Mouse (Mus musculus) heart, embryonic 10.5 days (tissue): ENCODE measurements at regions not wholly inside any gene's neighbourhood (a gene's known extent, or its start where the extent isn't known, plus 50 kb on each side); places are given as distances from the start of the nearest gene placed in this dataset.
A peak's percentile ranks its signal among the peaks of the same experiment; 100 is the strongest.

Source experiments
- DNase-seq: peaks from one replicate; pipeline ENCODE4 v3.0.0-alpha.2; 2017; ENCODE audit warnings: low spot score
- H3K27ac ChIP-seq: fragments of 300-500 bp; sonication (generic); 2 replicates; pipeline ENCODE4 v1.5.1; 2016; ENCODE audit warnings: mild to moderate bottlenecking
- H3K27me3 ChIP-seq: fragments of 300-500 bp; sonication (generic); 2 replicates; pipeline ENCODE4 v1.6.1; 2016; ENCODE audit warnings: mild to moderate bottlenecking; ENCODE audit not compliant: poor library complexity, insufficient read depth, severe bottlenecking
- H3K36me3 ChIP-seq: fragments of 300-500 bp; sonication (generic); 2 replicates; pipeline ENCODE4 v1.6.1; 2016; ENCODE audit warnings: mild to moderate bottlenecking, moderate library complexity
- H3K4me1 ChIP-seq: fragments of 300-500 bp; sonication (generic); 2 replicates; pipeline ENCODE4 v1.6.1; 2016; ENCODE audit warnings: mild to moderate bottlenecking
- H3K4me3 ChIP-seq: fragments of 300-500 bp; sonication (generic); 2 replicates; pipeline ENCODE4 v1.5.1; 2016; ENCODE audit warnings: mild to moderate bottlenecking, moderate library complexity
- H3K9me3 ChIP-seq: fragments of 300-500 bp; sonication (generic); 2 replicates; pipeline ENCODE4 v1.6.1; 2016; ENCODE audit warnings: mild to moderate bottlenecking, moderate library complexity
- WGBS: fragments of 180-500 bp; shearing (Covaris S2); methylation state at CpG from one replicate; pipeline ENCODE4 v1.1.7; 2016; 5-methylcytosine and 5-hydroxymethylcytosine counted together

DNA sequence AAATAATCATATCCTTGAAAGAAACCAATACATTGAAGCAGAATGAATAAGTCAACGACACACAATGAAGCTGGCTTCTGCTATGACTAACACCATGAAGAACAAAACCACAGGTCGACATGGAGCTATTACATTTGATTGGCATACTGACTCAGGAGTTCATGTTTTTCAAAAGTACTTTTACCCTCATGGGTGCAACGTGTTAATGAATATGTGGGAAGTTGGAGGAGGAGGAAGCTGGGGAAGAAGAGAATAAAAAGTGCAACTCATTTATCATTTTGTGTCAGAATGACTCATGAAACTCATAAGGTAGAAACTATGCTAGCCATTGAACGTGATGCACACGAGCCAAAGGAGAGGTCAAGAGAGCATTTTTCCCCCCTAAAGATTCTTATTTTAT lies 91.3 kb downstream of the Spry2 start:
- WGBS = 72% methylated on average over 5 of the region's 5 CpGs
- Histone ChIP-seq H3K27ac (no peak overlapping the region), H3K4me1 (peaks cover 15% of the 10 kb centered on the region), H3K9me3 (no peaks in the 10 kb centered on the region), H3K36me3 (no peaks in the 10 kb centered on the region), H3K27me3 (no peaks in the 10 kb centered on the region), H3K4me3 (no peak overlapping the region)
- no peak for DNase-seq

GRCm38 (mm10) chr14:105804761-105805160 lies 91.9 kb downstream of the Spry2 start:
- peaks cover 15% of the 10 kb centered on the region for H3K4me1 ChIP-seq
- 73% methylated on average over 5 of the region's 5 CpGs for WGBS
- no peak for DNase-seq
- no peak overlapping the region for H3K4me3 ChIP-seq
- no peak overlapping the region for H3K27ac ChIP-seq
- no peaks in the 10 kb centered on the region for H3K9me3 ChIP-seq
- H3K27me3 ChIP-seq = no peaks in the 10 kb centered on the region
- H3K36me3 ChIP-seq = no peaks in the 10 kb centered on the region

- no peaks in the 10 kb centered on the region for H3K36me3 ChIP-seq
- H3K27ac ChIP-seq = peak overlapping the region; percentile 80
- WGBS = 15% methylated on average over 7 of the region's 7 CpGs
- peaks cover 15% of the 10 kb centered on the region for H3K4me1 ChIP-seq
- H3K9me3 ChIP-seq = no peaks in the 10 kb centered on the region
- H3K4me3 ChIP-seq = peak overlapping the region; percentile 52
- no peaks in the 10 kb centered on the region for H3K27me3 ChIP-seq
- DNase-seq = no peak
Measured at GRCm38 (mm10) chr14:105803281-105803680, 93.3 kb downstream of the Spry2 start.

DNA sequence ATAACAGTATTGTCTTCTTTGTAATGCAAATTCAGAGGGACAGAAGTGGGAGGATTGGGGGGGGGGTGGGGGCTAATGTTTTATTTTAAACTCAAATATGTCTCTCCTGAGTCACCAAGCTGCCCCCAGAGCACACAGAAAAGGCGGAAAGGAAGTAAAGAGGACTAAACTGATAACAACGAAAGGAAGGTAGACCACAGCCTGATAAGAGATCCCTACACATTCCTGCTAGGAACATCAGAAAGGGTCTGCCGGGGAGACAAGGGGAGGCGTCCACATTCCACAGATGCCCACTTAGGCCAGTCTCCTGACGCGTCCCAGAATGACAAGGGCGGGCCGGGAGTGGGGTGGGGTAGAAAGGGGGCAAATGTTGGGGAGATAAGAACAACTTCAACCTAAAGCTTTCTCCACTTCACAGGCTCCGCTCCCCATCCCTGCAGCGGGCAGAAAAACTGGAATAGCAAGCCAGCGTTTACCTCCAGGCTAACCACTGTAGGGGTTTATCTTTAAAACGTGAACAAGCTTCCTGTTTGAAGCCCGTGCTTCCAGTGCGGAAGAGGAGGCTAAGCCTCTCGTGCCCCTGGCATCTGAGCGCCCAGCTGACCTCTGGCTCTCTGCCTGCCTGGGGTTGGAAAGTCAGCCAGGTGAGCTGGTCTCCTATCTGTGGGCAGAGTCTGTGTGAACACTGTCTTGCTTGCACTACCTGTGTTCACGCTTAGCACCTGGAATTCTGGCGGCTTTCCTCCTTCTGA lies 93.9 kb downstream of the Spry2 start:
- Histone ChIP-seq H3K27ac (peak overlapping the region; percentile 80), H3K4me3 (peak overlapping the region; percentile 52), H3K4me1 (peaks cover 15% of the 10 kb centered on the region), H3K27me3 (no peaks in the 10 kb centered on the region), H3K36me3 (no peaks in the 10 kb centered on the region), H3K9me3 (no peaks in the 10 kb centered on the region)
- DNase-seq = no peak
- 4% methylated on average over 18 of the region's 18 CpGs for WGBS

DNA sequence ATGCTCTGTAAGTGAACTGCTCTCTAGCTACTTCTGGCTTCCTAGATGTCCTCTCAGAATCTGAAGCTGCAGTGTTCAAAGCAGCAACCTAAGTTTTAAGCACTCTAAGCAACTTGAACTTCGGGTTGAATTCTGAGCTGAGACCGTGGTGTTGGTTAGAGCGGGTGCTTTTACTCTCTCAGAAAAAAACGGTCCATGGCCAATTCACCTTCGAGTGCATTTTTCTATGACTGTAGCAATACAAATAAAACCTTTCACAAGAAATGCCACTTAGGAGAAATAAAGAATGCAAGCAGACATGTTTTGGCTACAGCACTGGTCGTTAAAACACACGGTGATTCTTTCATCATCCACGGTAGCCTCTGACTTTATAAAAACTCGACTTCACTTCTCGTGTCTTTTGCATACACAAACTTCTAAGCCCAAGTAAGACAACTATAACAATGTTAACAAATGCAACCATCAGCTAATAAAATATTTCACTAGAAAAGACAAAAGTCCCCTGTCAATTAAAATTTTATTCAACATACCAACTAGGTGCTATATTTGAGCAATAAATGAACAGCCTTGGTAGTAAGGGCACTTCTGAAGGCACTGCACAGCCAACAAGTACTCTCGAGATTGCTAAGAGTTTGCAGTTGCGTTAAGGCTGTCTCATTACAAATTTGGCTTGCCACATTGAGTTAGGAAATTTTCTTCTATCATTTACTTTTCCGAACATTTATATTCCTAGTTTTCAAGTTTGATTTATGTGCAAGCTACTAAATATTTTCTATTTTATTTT lies 96.3 kb downstream of the Spry2 start:
- H3K27me3 ChIP-seq = no peaks in the 10 kb centered on the region
- no peak for DNase-seq
- H3K27ac ChIP-seq = no peak overlapping the region
- H3K4me3 ChIP-seq = no peak overlapping the region
- peaks cover 15% of the 10 kb centered on the region for H3K4me1 ChIP-seq
- WGBS = 88% methylated on average over 13 of the region's 13 CpGs
- no peaks in the 10 kb centered on the region for H3K36me3 ChIP-seq
- H3K9me3 ChIP-seq = no peaks in the 10 kb centered on the region

GRCm38 (mm10) chr14:105799401-105799861 lies 97.2 kb downstream of the Spry2 start:
- 62% methylated on average over 3 of the region's 3 CpGs for WGBS

DNA sequence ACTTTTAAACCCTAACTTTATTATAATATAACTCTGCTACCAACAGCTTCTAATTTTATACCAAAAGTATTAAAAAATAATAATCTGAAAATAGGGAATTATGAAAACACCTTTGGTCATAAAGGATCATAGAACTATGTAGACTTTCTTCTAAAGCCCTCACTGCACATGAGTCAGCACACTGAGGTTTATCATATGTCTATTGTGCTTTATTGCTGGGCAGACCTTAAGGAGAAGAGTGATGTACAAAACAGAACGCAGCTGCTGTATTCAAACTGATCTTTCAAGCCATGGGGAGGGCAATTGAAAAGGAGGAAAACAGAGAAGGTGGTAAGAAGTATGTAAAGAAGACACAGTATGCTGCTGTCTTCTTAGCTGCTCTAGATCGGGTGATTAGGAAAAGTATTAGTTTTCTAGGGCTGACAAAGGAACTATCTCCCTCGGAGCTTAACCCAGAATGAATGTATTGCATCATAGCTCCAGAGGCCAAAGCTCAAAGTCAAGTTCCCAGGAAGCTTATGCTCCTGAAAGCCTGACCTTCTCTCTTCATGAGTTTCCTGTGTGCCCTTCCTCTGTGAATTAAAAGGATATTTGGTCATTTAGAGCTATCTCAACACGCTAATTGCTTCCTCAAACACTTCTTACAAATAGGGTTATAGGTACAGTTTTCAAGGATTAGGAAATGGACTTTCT lies 103.5 kb downstream of the Spry2 start:
- Histone ChIP-seq H3K27me3 (no peaks in the 10 kb centered on the region), H3K36me3 (no peaks in the 10 kb centered on the region), H3K9me3 (no peaks in the 10 kb centered on the region), H3K4me1 (no peaks in the 10 kb centered on the region), H3K4me3 (no peak overlapping the region), H3K27ac (no peak overlapping the region)
- no peak for DNase-seq
- 80% methylated on average over 4 of the region's 4 CpGs for WGBS

More at GRCm38 (mm10) chr14:105799401-105799861, 97.2 kb downstream of the Spry2 start:
- no peak overlapping the region for H3K27ac ChIP-seq
- no peaks in the 10 kb centered on the region for H3K27me3 ChIP-seq
- H3K4me3 ChIP-seq = no peak overlapping the region
- H3K36me3 ChIP-seq = no peaks in the 10 kb centered on the region
- H3K4me1 ChIP-seq = peaks cover 15% of the 10 kb centered on the region
- no peaks in the 10 kb centered on the region for H3K9me3 ChIP-seq
- DNase-seq = no peak

DNA sequence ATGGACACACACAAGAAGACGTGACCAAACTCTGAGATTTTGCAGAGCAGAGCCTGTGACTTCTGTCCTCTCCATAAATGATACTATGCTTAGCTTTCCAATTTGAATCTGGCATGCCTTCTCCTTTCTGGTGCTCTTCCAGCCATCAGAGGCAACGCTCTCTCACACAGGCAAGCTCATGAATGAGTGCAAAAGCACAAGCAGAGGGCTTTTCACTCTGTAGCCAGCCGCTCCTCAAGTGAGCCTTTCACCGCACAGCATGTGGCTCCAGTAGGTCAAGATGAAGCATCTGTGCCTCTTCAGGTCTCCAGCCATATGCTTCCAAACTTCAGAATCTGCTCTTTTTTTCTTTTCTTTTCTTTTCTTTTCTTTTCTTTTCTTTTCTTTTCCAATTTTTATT lies 106.2 kb downstream of the Spry2 start:
- H3K36me3 ChIP-seq = no peaks in the 10 kb centered on the region
- 87% methylated on average over 4 of the region's 4 CpGs for WGBS
- DNase-seq = no peak
- no peaks in the 10 kb centered on the region for H3K4me1 ChIP-seq
- no peaks in the 10 kb centered on the region for H3K9me3 ChIP-seq
- H3K27me3 ChIP-seq = no peaks in the 10 kb centered on the region
- H3K27ac ChIP-seq = no peak overlapping the region
- H3K4me3 ChIP-seq = no peak overlapping the region

- no peak overlapping the region for H3K4me3 ChIP-seq
- no peak for DNase-seq
- 82% methylated on average over 5 of the region's 5 CpGs for WGBS
- no peaks in the 10 kb centered on the region for H3K4me1 ChIP-seq
- H3K36me3 ChIP-seq = no peaks in the 10 kb centered on the region
- no peak overlapping the region for H3K27ac ChIP-seq
- H3K9me3 ChIP-seq = no peaks in the 10 kb centered on the region
- H3K27me3 ChIP-seq = no peaks in the 10 kb centered on the region
Measured at GRCm38 (mm10) chr14:105783428-105783827, 113.2 kb downstream of the Spry2 start.

- no peak for DNase-seq
Measured at GRCm38 (mm10) chr14:105779760-105780159, 116.9 kb downstream of the Spry2 start.

DNA sequence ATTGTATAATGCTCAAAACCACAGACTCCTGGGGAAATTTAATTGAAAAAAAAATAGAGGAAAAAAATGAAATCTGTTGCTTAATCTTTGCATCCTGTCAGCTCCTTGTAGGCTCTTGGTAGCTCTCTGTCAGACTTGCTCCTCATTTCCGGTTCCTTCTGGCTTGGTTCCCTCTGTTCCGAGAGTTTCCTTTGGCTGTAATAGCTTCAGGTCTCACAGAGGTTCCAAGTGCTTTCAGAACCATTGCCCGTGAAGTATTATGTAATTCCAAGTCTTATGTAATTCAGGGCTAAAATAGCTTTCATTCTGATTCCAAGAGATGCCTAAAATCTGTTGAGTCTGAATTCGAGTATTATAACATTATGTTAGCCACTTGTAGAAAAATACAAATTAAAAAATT lies 117.3 kb downstream of the Spry2 start:
- H3K4me1 ChIP-seq = no peaks in the 10 kb centered on the region
- WGBS = 69% methylated on average over 4 of the region's 4 CpGs
- DNase-seq = no peak
- H3K9me3 ChIP-seq = no peaks in the 10 kb centered on the region
- no peak overlapping the region for H3K27ac ChIP-seq
- H3K4me3 ChIP-seq = no peak overlapping the region
- no peaks in the 10 kb centered on the region for H3K36me3 ChIP-seq
- no peaks in the 10 kb centered on the region for H3K27me3 ChIP-seq

More at GRCm38 (mm10) chr14:105779760-105780159, 116.9 kb downstream of the Spry2 start:
- no peaks in the 10 kb centered on the region for H3K9me3 ChIP-seq
- WGBS = 71% methylated on average over 3 of the region's 3 CpGs
- no peaks in the 10 kb centered on the region for H3K36me3 ChIP-seq
- no peaks in the 10 kb centered on the region for H3K27me3 ChIP-seq
- no peaks in the 10 kb centered on the region for H3K4me1 ChIP-seq
- H3K27ac ChIP-seq = no peak overlapping the region
- H3K4me3 ChIP-seq = no peak overlapping the region

DNA sequence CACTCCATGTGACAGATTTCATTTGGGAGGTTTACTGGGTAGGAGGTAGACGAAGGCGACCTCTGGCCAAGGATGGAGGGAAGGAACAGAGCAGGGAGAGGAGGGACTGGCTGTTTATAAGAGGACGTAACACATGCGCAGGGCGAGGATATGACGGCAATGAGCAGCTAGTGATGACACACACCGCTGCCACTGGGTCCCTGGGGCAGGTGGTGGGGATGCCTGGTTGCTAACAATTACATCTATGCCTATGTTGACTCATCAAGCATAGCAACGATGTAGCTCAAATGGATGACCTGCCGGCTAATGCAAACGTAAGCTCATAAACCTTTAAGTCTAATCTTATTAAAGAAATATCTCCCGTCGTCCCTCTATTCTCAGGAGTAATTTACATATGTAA lies 122.9 kb downstream of the Spry2 start:
- H3K27ac ChIP-seq = no peak overlapping the region
- H3K4me3 ChIP-seq = no peak overlapping the region
- H3K27me3 ChIP-seq = no peaks in the 10 kb centered on the region
- no peak for DNase-seq
- no peaks in the 10 kb centered on the region for H3K4me1 ChIP-seq
- H3K9me3 ChIP-seq = no peaks in the 10 kb centered on the region
- 87% methylated on average over 12 of the region's 12 CpGs for WGBS
- H3K36me3 ChIP-seq = no peaks in the 10 kb centered on the region

- Histone ChIP-seq H3K4me1 (no peaks in the 10 kb centered on the region), H3K36me3 (no peaks in the 10 kb centered on the region), H3K4me3 (no peak overlapping the region), H3K27ac (no peak overlapping the region), H3K27me3 (no peaks in the 10 kb centered on the region), H3K9me3 (no peaks in the 10 kb centered on the region)
- peak; percentile 76 for DNase-seq
- WGBS = 35% methylated on average over 4 of the region's 4 CpGs
Measured at GRCm38 (mm10) chr14:105767100-105767499, 129.5 kb downstream of the Spry2 start.
